Mouse (Mus musculus): Measurements from ENCODE around the gene Mak.
"Not testable (repeated sequence)": the region's sequence is repeated elsewhere in the genome, so short reads cannot be mapped to it uniquely, and the experiment has no call there.

The Mak gene

GRCm38 (mm10) chr13:41000140-41000925 lies 79.2 kb downstream of the Mak start:
- intact Hi-C loops (cut with DNase I): no loop called here

- intact Hi-C loops (cut with DNase I): not testable (repeated sequence)
These were observed 81.0 kb downstream of the Mak start for GRCm38 (mm10) chr13:40998537-40998936.

GRCm38 (mm10) chr13:40994487-40995263 lies 84.8 kb downstream of the Mak start:
- intact Hi-C loops (cut with DNase I): no loop called here

- intact Hi-C loops (cut with DNase I): no loop called here
These were observed 91.1 kb downstream of the Mak start for GRCm38 (mm10) chr13:40988418-40988817.

- intact Hi-C loops (cut with DNase I): not testable (repeated sequence)
These were observed 91.8 kb downstream of the Mak start for GRCm38 (mm10) chr13:40987608-40988303.

- intact Hi-C loops (cut with DNase I): no loop called here
These were observed 93.4 kb downstream of the Mak start for GRCm38 (mm10) chr13:40986081-40986480.

- intact Hi-C loops (cut with DNase I): no loop called here
These were observed 96.7 kb downstream of the Mak start for GRCm38 (mm10) chr13:40982759-40983158.

GRCm38 (mm10) chr13:40979321-40979720 lies 100.2 kb downstream of the Mak start:
- intact Hi-C loops (cut with DNase I): no loop called here

GRCm38 (mm10) chr13:40978652-40979051 lies 100.9 kb downstream of the Mak start:
- intact Hi-C loops (cut with DNase I): no loop called here

GRCm38 (mm10) chr13:40977609-40978008 lies 101.9 kb downstream of the Mak start:
- intact Hi-C loops (cut with DNase I): loop anchor here (2.0 kb wide), 2 partner anchors 133 to 193 kb away; no protein-coding TSS in a partner anchor
